Mouse (Mus musculus) forebrain, postnatal 0 days (tissue): ENCODE results near the gene Lrrc55. TPM values are rescaled to one million over a fixed set of nuclear protein-coding genes. Genes with fewer than 3 reads are reported as not detected.

Experiments used
- ATAC-seq: fragments of 200-750 bp; cut with Nextera tagmentation; 2 replicates; pipeline ENCODE4 v1.8.0; 2017; ENCODE audit warnings: mild to moderate bottlenecking, moderate library complexity
- DNase-seq: peaks from one replicate; pipeline ENCODE4 v3.0.0-alpha.2; 2015
- H3K27ac ChIP-seq: fragments of 300-500 bp; sonication (generic); 2 replicates; pipeline ENCODE4 v1.5.1; 2014; ENCODE audit warnings: low read depth, mild to moderate bottlenecking, antibody characterized with exemption, low read length, moderate library complexity, mixed read lengths
- H3K27me3 ChIP-seq: fragments of 300-500 bp; sonication (generic); 2 replicates; pipeline ENCODE4 v1.6.1; 2014; ENCODE audit warnings: mild to moderate bottlenecking, low read length, mixed read lengths; ENCODE audit not compliant: insufficient read depth
- H3K36me3 ChIP-seq: fragments of 300-500 bp; sonication (generic); 2 replicates; pipeline ENCODE4 v1.6.1; 2014; ENCODE audit warnings: mild to moderate bottlenecking, moderate library complexity; ENCODE audit not compliant: insufficient read depth
- H3K4me1 ChIP-seq: fragments of 300-500 bp; sonication (generic); 2 replicates; pipeline ENCODE4 v1.6.1; 2014; ENCODE audit warnings: antibody characterized with exemption; ENCODE audit not compliant: insufficient read depth
- H3K4me2 ChIP-seq: fragments of 300-500 bp; sonication (generic); 2 replicates; pipeline ENCODE4 v1.6.1; 2014; ENCODE audit warnings: low read depth, mild to moderate bottlenecking, moderate library complexity
- H3K4me3 ChIP-seq: fragments of 300-500 bp; sonication (generic); 2 replicates; pipeline ENCODE4 v1.5.1; 2014; ENCODE audit warnings: low read depth, low read length, mixed read lengths
- H3K9ac ChIP-seq: fragments of 300-500 bp; sonication (generic); 2 replicates; pipeline ENCODE4 v1.6.1; 2014; ENCODE audit warnings: mild to moderate bottlenecking
- H3K9me3 ChIP-seq: fragments of 300-500 bp; sonication (generic); 2 replicates; pipeline ENCODE4 v1.6.1; 2016; ENCODE audit warnings: low read length
- CTCF ChIP-seq: sonication (generic); IDR thresholded peaks from 2 replicates; pipeline ENCODE4 v1.5.1; 2016; ENCODE audit warnings: antibody characterized with exemption, control low read depth, low read depth
- WGBS: fragments of 180-500 bp; shearing (Covaris S2); extraction: QIAGEN DNeasy Blood & Tissue Kit; methylation state at CpG from one replicate; pipeline ENCODE4 v1.1.7; 2014; 5-methylcytosine and 5-hydroxymethylcytosine counted together
- polyA plus RNA-seq: library from polyadenylated mRNA; unstranded; fragments of >200 nt; fragmentation: Nextera tagmentation; extraction: Ambion mirVana; gene quantifications from 2 replicates; pipeline ENCODE4 v1.2.1, GENCODE M21; 2015
- total RNA-seq: library from RNA; depleted of rRNA; stranded (reverse); fragments of >200 nt; gene quantifications from 2 replicates; pipeline ENCODE4 v1.2.3, GENCODE M21; 2014

Gene Lrrc55
- total and polyA plus RNA-seq, 2 experiments from 2014 or later = 14.6 to 36.7 TPM

DNA sequence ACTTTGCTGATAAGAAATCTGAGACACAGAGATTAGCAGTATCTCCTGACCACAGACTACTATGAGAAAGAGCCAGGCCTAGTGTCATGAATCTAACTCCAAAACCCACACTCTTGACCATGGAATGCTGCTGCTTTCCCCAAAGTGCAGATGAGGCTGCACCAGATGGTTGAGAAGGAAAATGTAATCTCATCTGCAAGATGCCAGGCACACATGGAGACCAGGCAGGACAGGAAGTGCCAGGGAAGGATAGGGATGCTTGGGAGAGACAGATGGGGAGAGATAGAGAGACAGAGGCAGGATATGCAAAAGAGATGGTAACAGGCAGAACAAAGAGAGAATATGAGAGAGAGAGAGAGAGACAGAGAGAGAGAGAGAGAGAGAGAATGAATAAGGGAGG lies 56.2 kb downstream of the Lrrc55 start:
- ATAC-seq = no peak
- H3K4me3 ChIP-seq = no peak overlapping the region

DNA sequence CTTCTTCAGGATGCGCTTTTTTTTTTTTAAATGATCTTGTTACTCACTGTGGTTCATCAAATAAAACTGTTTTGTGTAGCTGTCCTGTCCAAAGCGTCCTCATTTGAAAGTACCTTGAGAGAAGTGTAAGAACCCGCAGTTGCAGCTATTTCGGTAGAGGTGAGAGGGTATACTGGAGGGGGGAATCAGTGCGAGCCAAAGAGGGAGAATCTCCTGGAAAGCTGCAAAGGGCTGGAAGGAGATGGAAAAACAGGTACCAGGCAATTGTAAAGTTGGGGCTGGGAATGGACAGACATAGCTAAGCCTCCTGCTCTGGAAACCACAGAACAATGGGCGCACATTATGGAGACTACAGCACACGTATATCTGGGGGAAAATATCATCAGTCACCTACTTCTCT lies 57.2 kb downstream of the Lrrc55 start:
- TF ChIP-seq CTCF = no peak
- Histone ChIP-seq H3K27ac (no peak overlapping the region), H3K4me1 (no peaks in the 10 kb centered on the region), H3K27me3 (no peaks in the 10 kb centered on the region), H3K9ac (no peak overlapping the region), H3K9me3 (no peaks in the 10 kb centered on the region), H3K4me2 (no peak overlapping the region), H3K36me3 (no peaks in the 10 kb centered on the region), H3K4me3 (no peak overlapping the region)
- WGBS = 79% methylated on average over 7 of the region's 7 CpGs
- DNase-seq (no peak), ATAC-seq (no peak)

More for the DNA sequence above, 56.2 kb downstream of the Lrrc55 start:
- DNase-seq = no peak
- TF ChIP-seq CTCF = no peak
- H3K27me3 ChIP-seq = no peaks in the 10 kb centered on the region
- H3K9me3 ChIP-seq = no peaks in the 10 kb centered on the region
- H3K9ac ChIP-seq = no peak overlapping the region
- H3K4me2 ChIP-seq = no peak overlapping the region
- no peaks in the 10 kb centered on the region for H3K4me1 ChIP-seq
- H3K27ac ChIP-seq = no peak overlapping the region
- H3K36me3 ChIP-seq = no peaks in the 10 kb centered on the region

DNA sequence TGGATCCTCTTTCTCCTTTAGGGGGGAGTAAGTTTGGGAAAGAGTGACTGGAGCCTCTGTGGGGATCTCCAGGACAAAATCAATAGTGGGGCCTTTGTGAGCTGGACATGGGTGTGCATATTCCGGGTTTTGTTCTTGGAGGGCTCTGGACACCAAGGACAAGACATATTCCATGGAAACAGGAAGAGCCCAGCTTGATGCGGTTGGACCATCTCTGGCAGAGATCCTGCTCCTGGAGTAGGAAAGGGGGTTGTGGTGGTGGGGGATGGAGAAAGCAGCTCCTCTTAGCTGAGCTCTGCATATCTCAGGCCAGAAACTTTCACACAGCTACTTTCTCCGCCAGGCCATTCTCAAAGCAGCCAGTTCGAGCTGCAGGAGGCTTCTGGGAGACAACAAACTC lies 57.6 kb downstream of the Lrrc55 start:
- no peak overlapping the region for H3K4me2 ChIP-seq
- H3K9ac ChIP-seq = no peak overlapping the region
- no peaks in the 10 kb centered on the region for H3K9me3 ChIP-seq
- 74% methylated on average over 4 of the region's 4 CpGs for WGBS
- H3K27ac ChIP-seq = no peak overlapping the region
- no peak for TF ChIP-seq CTCF
- no peaks in the 10 kb centered on the region for H3K4me1 ChIP-seq
- no peak overlapping the region for H3K4me3 ChIP-seq
- ATAC-seq (no peak), DNase-seq (no peak)
- H3K36me3 ChIP-seq = no peaks in the 10 kb centered on the region
- H3K27me3 ChIP-seq = no peaks in the 10 kb centered on the region

DNA sequence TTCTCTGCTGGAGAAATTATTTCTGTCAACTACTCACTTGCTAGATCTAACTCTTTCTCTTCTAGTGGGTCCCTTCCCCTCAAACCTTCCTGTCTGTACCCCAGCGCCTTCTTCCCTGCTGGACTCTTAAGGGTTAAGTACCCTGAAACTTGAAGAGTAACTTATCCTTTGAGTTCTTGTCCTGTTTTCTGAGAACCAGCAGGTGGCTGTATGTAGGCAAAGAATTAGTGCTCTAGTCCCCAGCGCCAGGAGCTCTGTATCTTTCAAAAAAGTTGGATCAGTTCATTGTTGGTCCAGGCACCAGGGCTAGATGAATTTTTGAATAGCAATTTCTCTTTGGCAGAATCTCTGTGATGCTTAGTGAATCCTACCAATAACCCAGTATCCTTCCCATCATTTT lies 58.9 kb downstream of the Lrrc55 start:
- Histone ChIP-seq H3K4me1 (no peaks in the 10 kb centered on the region), H3K4me3 (no peak overlapping the region), H3K27me3 (no peaks in the 10 kb centered on the region), H3K4me2 (no peak overlapping the region), H3K36me3 (no peaks in the 10 kb centered on the region), H3K9me3 (no peaks in the 10 kb centered on the region), H3K27ac (no peak overlapping the region), H3K9ac (no peak overlapping the region)
- 39% methylated on average over 2 of the region's 2 CpGs for WGBS
- DNase-seq (no peak), ATAC-seq (no peak)
- peak; percentile 18; the same call in 1 of the 2 replicates for TF ChIP-seq CTCF

DNA sequence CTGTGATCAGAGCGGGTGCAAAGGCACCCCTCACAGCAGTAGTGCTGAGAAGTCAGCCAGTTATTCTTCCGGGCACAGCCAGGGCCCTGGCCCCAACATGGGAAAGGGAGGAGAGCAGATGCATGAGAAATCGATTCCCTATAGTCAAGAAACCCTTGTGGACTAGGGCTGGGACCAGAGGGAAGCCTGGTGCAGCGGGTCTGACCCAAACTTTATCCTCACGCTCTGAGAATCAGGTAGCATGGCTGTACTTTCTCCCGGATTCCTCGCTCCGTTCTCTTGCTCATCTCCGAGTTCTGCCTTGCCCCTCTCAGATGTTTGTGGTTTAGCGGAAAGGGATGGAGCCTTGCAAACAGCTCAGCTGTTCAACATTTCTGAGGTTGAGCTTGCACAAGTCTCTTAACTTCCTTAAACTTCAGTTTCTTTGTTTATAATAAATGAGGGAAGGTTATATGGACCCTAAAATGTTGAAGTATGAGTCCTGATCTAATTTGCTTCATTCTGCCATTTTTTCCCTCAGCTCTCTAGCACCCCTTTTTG lies 59.3 kb downstream of the Lrrc55 start:
- Histone ChIP-seq H3K4me3 (no peak overlapping the region), H3K27me3 (no peaks in the 10 kb centered on the region), H3K4me1 (no peaks in the 10 kb centered on the region), H3K9me3 (no peaks in the 10 kb centered on the region), H3K4me2 (no peak overlapping the region), H3K36me3 (no peaks in the 10 kb centered on the region), H3K9ac (no peak overlapping the region), H3K27ac (no peak overlapping the region)
- WGBS = 83% methylated on average over 10 of the region's 10 CpGs
- ATAC-seq (no peak), DNase-seq (no peak)
- no peak for TF ChIP-seq CTCF

DNA sequence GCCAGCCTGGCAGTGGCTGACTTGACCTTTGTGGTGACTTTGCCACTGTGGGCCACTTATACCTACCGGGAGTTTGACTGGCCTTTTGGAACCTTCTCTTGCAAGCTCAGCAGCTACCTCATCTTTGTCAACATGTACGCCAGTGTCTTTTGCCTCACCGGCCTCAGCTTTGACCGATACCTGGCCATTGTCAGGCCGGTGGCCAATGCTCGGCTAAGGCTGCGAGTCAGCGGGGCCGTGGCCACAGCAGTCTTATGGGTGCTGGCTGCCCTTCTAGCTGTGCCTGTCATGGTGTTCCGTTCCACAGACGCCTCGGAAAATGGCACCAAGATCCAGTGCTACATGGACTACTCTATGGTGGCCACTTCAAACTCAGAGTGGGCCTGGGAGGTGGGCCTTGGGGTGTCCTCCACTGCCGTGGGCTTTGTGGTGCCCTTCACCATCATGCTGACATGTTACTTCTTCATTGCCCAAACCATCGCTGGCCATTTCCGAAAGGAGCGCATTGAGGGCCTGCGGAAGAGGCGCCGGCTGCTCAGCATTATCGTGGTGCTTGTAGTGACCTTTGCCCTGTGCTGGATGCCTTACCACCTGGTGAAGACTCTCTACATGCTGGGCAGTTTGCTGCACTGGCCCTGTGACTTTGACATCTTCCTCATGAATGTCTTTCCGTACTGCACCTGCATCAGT lies 60.0 kb downstream of the Lrrc55 start:
- Histone ChIP-seq H3K27me3 (no peaks in the 10 kb centered on the region), H3K4me1 (no peaks in the 10 kb centered on the region), H3K9ac (no peak overlapping the region), H3K36me3 (no peaks in the 10 kb centered on the region), H3K4me3 (no peak overlapping the region), H3K4me2 (no peak overlapping the region), H3K9me3 (no peaks in the 10 kb centered on the region), H3K27ac (no peak overlapping the region)
- ATAC-seq (no peak), DNase-seq (no peak)
- TF ChIP-seq CTCF = no peak
- WGBS = 92% methylated on average over 21 of the region's 21 CpGs

DNA sequence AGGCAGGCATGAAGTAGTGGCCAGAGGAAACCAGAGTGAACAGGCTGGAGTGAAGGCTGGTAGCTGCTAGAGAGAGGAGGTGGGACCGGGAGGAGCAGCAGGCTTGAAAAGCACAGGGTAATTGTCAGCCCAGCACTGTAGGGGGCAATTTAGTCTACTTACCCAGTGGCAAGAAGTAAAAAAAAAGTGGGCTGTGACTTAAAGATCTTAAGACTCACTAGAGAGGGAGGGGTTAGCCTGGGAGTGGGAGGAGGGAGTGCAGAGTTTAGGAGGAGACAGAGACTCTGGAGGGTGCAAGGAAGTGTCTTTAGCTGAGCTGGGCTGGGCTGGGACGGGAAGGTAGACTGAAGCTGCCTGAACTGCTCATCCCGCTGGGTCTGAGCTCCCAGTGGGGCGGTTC lies 60.9 kb downstream of the Lrrc55 start, which contains the start of gene Aplnr:
TSS of gene Aplnr (plus strand) at position 137 of the 400 bp plus-strand sequence.
- ATAC-seq (peak; percentile 34; the same call in 1 of the 2 replicates), DNase-seq (no peak)
- H3K27me3 ChIP-seq = no peaks in the 10 kb centered on the region
- no peak within 1 kb of the TSS for H3K27ac ChIP-seq
- H3K4me1 ChIP-seq = no peaks in the 10 kb centered on the region
- no peak within 1 kb of the TSS for H3K4me2 ChIP-seq
- no peak within 1 kb of the TSS for H3K4me3 ChIP-seq
- H3K9ac ChIP-seq = no peak within 1 kb of the TSS
- 3% methylated on average over 4 of the region's 4 CpGs for WGBS
- H3K36me3 ChIP-seq = no peaks in the 10 kb centered on the region
- H3K9me3 ChIP-seq = no peaks in the 10 kb centered on the region
- no peak for TF ChIP-seq CTCF
